ENCODE assay signal across 21 mouse cellular contexts in genomic region chr10:95591257-95591656, GRCm38 (mm10).
"Had no signal": no experiment of that assay in that cellular context is flagged by ENCODE, and none has a peak within 500 bp of the region (broad histone marks: within the 10 kb centered on the region; RNA-seq: fewer than 3 reads in every experiment).

No protein-coding gene starts in this region.

- H3K4me1 ChIP-seq: hindbrain, embryonic 15.5 days; limb, embryonic 13.5 days; limb, embryonic 15.5 days had no signal

- H3K36me3 ChIP-seq: forebrain, embryonic 15.5 days; heart, embryonic 13.5 days; heart, embryonic 15.5 days; hindbrain, embryonic 13.5 days; hindbrain, embryonic 15.5 days; limb, embryonic 13.5 days; limb, embryonic 15.5 days; liver, embryonic 12.5 days had no signal

- ATAC-seq: forebrain, embryonic 15.5 days; forebrain, postnatal 0 days; hindbrain, postnatal 0 days; liver, embryonic 12.5 days had no signal

- H3K9ac ChIP-seq: forebrain, embryonic 15.5 days; forebrain, postnatal 0 days; heart, embryonic 13.5 days; heart, embryonic 15.5 days; hindbrain, embryonic 13.5 days; hindbrain, embryonic 15.5 days; limb, embryonic 13.5 days; limb, embryonic 15.5 days; liver, embryonic 12.5 days; liver, embryonic 14.5 days had no signal

- H3K9me3 ChIP-seq: forebrain, embryonic 15.5 days; heart, embryonic 15.5 days; hindbrain, embryonic 13.5 days; hindbrain, embryonic 15.5 days; limb, embryonic 15.5 days; liver, embryonic 12.5 days had no signal

- H3K27me3 ChIP-seq: forebrain, embryonic 15.5 days; heart, embryonic 13.5 days; heart, embryonic 15.5 days; hindbrain, embryonic 15.5 days; limb, embryonic 13.5 days; limb, embryonic 15.5 days had no signal

- H3K4me3 ChIP-seq: forebrain, embryonic 15.5 days; heart, adult 2 months; heart, embryonic 13.5 days; heart, embryonic 15.5 days; hindbrain, embryonic 13.5 days; hindbrain, embryonic 15.5 days; limb, embryonic 13.5 days; limb, embryonic 15.5 days; liver, embryonic 12.5 days had no signal

- H3K27ac ChIP-seq: forebrain, embryonic 15.5 days; heart, adult 2 months; heart, embryonic 13.5 days; heart, embryonic 15.5 days; hindbrain, embryonic 13.5 days; hindbrain, embryonic 15.5 days; hindbrain, postnatal 0 days; limb, embryonic 13.5 days; limb, embryonic 15.5 days; liver, embryonic 12.5 days; liver, embryonic 14.5 days had no signal

- DNase-seq: forebrain, postnatal 0 days; gastrocnemius, postnatal 14 days; gastrocnemius, postnatal 36 days; heart, adult 11 months; heart, adult 2 months; heart, postnatal 14 days; heart, postnatal 36 days; layer of hippocampus, adult 9-11 months; layer of hippocampus, postnatal 36 days; left cerebral cortex, postnatal 4 days had no signal

- H3K4me2 ChIP-seq: forebrain, embryonic 15.5 days; heart, embryonic 11.5 days; heart, embryonic 13.5 days; heart, embryonic 15.5 days; hindbrain, embryonic 13.5 days; hindbrain, embryonic 15.5 days; limb, embryonic 13.5 days; limb, embryonic 15.5 days; liver, embryonic 12.5 days had no signal
